Mouse (Mus musculus) midbrain, embryonic 15.5 days (tissue): Measurements from ENCODE around the gene Gm3625. TPM values are rescaled to one million over a fixed set of nuclear protein-coding genes. Genes with fewer than 3 reads are reported as not detected.

Source experiments
- ATAC-seq: fragments of 200-750 bp; cut with Nextera tagmentation; replicated peaks from 2 replicates; pipeline ENCODE4 v1.8.0; 2017; ENCODE audit warnings: moderate TSS enrichment
- H3K27ac ChIP-seq: fragments of 300-500 bp; sonication (generic); 2 replicates; pipeline ENCODE4 v1.5.1; 2015; ENCODE audit warnings: mild to moderate bottlenecking, inconsistent platforms
- H3K27me3 ChIP-seq: fragments of 300-500 bp; sonication (generic); replicated peaks from 2 replicates; pipeline ENCODE4 v1.6.1; 2015; ENCODE audit warnings: inconsistent platforms
- H3K36me3 ChIP-seq: fragments of 300-500 bp; sonication (generic); replicated peaks from 2 replicates; pipeline ENCODE4 v1.6.1; 2015; ENCODE audit warnings: inconsistent platforms
- H3K4me1 ChIP-seq: fragments of 300-500 bp; sonication (generic); 2 replicates; pipeline ENCODE4 v1.6.1; 2015; ENCODE audit warnings: inconsistent platforms
- H3K4me2 ChIP-seq: fragments of 300-500 bp; sonication (generic); 2 replicates; pipeline ENCODE4 v1.6.1; 2015; ENCODE audit warnings: inconsistent platforms, mild to moderate bottlenecking, moderate library complexity
- H3K4me3 ChIP-seq: fragments of 300-500 bp; sonication (generic); 2 replicates; pipeline ENCODE4 v1.5.1; 2015; ENCODE audit warnings: mild to moderate bottlenecking, inconsistent platforms
- H3K9ac ChIP-seq: fragments of 300-500 bp; sonication (generic); 2 replicates; pipeline ENCODE4 v1.6.1; 2015; ENCODE audit warnings: mild to moderate bottlenecking, inconsistent platforms
- H3K9me3 ChIP-seq: fragments of 300-500 bp; sonication (generic); 2 replicates; pipeline ENCODE4 v1.6.1; 2016; ENCODE audit warnings: inconsistent platforms
- WGBS: fragments of 180-500 bp; shearing (Covaris S2); methylation state at CpG from one replicate; pipeline ENCODE4 v1.1.7; 2015; ENCODE audit warnings: mixed read lengths; 5-methylcytosine and 5-hydroxymethylcytosine counted together
- polyA plus RNA-seq: library from polyadenylated mRNA; unstranded; fragments of >200 nt; fragmentation: Nextera tagmentation; extraction: Ambion mirVana; gene quantifications from 2 replicates; pipeline ENCODE4 v1.2.1, GENCODE M21; 2015

Gm3625 gene
- polyA plus RNA-seq, 1 experiment from 2014 or later = not detected

DNA sequence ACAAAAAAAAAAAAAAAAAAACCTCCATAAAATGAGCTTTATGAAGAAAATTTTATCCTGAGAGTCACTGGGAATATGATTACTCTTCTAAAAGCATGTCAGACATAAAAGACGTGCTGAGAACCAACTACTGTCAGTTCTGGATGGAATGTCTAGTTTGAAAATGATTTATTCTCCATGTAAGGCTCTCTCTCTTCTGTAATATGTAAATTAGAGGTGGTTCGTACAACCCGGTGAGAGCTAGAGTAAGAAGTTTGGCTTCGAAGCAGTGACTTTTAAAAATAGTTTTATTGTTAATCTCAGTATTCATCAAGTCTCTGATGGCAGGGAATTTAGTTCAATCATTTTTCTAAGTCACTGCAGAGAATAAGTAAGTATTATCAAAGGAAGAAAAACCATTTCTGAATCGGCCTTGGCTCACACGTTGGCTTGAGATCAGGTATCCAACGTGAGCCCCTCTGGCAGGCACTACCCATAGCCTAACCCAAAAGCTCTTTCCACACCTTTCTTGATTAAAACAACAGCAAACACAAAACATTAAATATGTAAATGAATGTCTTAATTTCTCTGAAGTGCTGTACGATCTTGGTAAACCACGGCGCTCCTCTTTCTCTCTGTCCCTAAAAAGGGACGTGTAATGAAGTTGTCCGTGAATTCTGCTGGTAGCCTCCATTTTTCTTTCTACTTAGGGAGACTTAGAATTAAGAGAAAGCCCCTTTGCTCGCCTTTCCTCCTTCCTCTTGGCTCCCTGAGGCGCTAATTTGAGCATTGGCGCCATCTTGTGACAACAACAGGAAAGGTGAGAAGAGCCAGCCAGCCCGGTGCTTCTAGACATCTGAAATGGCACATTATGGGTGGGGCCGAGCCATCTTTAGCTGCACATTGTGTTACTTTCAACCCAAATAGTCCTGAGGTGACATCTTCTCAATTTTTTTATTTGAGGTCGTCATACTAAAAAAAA, 44.4 kb downstream of the Gm3625 start:
- H3K9ac ChIP-seq = no peak overlapping the region

DNA sequence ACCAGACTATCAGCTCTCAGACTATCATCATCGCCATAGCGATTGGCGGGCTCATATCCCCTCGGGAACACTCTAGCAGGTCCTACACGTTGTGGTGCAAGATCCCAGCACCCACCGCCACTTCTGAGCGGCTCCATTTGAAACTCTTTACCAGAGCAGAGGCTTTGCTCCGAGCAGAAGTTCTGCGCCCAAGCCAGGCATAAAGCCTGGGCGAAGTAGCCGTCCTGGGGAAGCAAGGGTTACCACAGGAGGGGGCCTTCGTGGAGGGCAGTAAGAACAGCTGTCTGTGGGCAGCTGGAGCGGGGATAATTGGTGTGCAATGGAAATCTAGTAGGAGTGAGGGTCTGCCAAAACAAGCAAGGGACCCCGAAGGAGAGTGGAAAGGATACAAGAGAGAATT, 45.2 kb downstream of the Gm3625 start:
- Histone ChIP-seq H3K4me2 (no peak overlapping the region), H3K27me3 (no peaks in the 10 kb centered on the region; the same call in 1 of the 2 replicates), H3K4me3 (no peak overlapping the region), H3K9me3 (no peaks in the 10 kb centered on the region), H3K36me3 (no peaks in the 10 kb centered on the region), H3K27ac (no peak overlapping the region), H3K4me1 (peaks cover 3% of the 10 kb centered on the region), H3K9ac (no peak overlapping the region)
- 57% methylated on average over 14 of the region's 14 CpGs for WGBS
- ATAC-seq = no peak; the same call in 1 of the 2 replicates

More for the DNA sequence above, 44.4 kb downstream of the Gm3625 start:
- Histone ChIP-seq H3K27me3 (no peaks in the 10 kb centered on the region; the same call in 1 of the 2 replicates), H3K4me2 (peak overlapping the region; percentile 50), H3K9me3 (no peaks in the 10 kb centered on the region), H3K27ac (no peak overlapping the region), H3K4me3 (peak overlapping the region; percentile 23), H3K4me1 (peaks cover 3% of the 10 kb centered on the region), H3K36me3 (no peaks in the 10 kb centered on the region)
- 22% methylated on average over 18 of the region's 18 CpGs for WGBS
- peak; percentile 92 for ATAC-seq

DNA sequence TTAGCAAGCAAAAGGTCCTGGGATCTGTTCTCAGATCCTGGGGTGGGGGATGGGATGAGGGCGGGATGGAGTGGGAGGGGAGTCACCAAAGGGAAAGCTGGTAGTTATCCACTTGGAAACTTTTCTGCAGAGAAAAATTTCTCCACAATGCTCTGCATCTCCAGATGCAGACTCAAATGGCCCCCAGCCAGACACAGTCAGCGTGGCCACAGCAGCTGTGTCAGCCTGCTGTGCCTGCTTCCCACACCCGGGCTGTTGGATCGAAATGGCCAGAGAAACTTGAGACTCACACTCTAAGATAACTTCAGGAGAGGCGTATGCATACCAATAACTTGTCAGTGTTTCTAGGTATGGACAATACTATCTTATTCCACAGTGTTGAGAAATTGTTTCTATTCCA, 46.2 kb downstream of the Gm3625 start:
- Histone ChIP-seq H3K9me3 (no peaks in the 10 kb centered on the region), H3K4me1 (peaks cover 3% of the 10 kb centered on the region), H3K9ac (no peak overlapping the region), H3K36me3 (no peaks in the 10 kb centered on the region), H3K4me3 (no peak overlapping the region), H3K4me2 (no peak overlapping the region), H3K27me3 (no peaks in the 10 kb centered on the region; the same call in 1 of the 2 replicates), H3K27ac (no peak overlapping the region)
- ATAC-seq = no peak
- 74% methylated on average over 5 of the region's 5 CpGs for WGBS

DNA sequence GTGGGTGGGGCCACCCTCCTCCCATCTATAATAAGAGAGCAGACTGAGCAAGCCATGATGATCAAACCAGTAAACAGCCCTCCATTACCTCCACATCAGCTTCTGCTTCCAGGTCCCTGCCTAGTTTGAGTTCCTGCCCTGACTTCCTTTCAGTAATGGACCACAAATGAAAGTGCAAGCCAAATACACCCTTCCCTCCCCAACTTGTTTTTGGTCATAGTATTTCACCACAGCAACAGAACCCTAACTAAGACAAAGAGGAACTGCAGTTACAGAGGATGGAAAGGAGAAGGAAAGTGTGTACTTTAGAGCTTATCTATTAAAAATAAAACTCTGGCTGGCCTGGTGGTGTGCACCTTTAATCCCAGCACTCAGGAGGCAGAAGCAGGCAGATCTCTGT, 47.3 kb downstream of the Gm3625 start:
- no peak for ATAC-seq
- Histone ChIP-seq H3K9me3 (no peaks in the 10 kb centered on the region), H3K9ac (no peak overlapping the region), H3K27ac (no peak overlapping the region), H3K36me3 (no peaks in the 10 kb centered on the region), H3K27me3 (no peaks in the 10 kb centered on the region; the same call in 1 of the 2 replicates), H3K4me1 (peaks cover 3% of the 10 kb centered on the region), H3K4me3 (no peak overlapping the region), H3K4me2 (no peak overlapping the region)

DNA sequence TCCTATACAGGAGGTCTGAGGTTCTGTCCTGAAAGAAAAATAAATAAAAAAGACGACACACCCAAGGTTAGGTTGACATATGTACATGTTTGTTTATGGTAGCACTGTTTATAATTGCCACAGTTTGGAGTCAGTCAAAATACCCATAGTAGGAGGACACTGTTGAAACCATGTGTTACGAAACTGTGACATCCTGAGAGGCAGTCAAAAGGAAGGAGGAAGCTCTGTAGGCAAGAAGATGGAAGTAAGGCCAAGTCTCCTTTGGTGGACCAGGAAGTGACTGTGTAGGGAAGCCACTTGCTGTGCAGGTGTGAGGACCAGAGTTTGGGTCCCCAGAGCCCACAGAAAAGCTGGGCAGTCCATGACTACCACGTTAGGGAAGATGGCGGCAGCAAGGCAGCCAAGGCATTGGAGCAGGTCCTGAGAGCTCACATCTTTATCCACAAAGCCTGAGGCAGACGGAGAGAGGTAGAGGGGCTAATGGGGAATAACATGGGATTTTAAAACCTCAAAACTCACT, 48.3 kb downstream of the Gm3625 start:
- 91% methylated on average over 5 of the region's 5 CpGs for WGBS
- H3K4me1 ChIP-seq = peaks cover 3% of the 10 kb centered on the region
- no peak overlapping the region for H3K27ac ChIP-seq
- H3K36me3 ChIP-seq = no peaks in the 10 kb centered on the region
- no peak overlapping the region for H3K4me2 ChIP-seq
- ATAC-seq = no peak
- H3K4me3 ChIP-seq = no peak overlapping the region
- no peaks in the 10 kb centered on the region for H3K9me3 ChIP-seq
- H3K27me3 ChIP-seq = no peaks in the 10 kb centered on the region; the same call in 1 of the 2 replicates
- H3K9ac ChIP-seq = no peak overlapping the region

Other genes with a start within 250 kb of the Gm3625 start
- 12.5 and 14.2 TPM in 2 replicates for gene Ncoa1, start 115.7 kb downstream of the Gm3625 start, polyA plus RNA-seq
- 21.9 and 25.0 TPM in 2 replicates for gene Itsn2, start 289 bp downstream of the Gm3625 start, polyA plus RNA-seq
- gene Fam228a, start 145.5 kb upstream of the Gm3625 start, polyA plus RNA-seq = 1.0 and 1.3 TPM in 2 replicates
- 12.9 and 13.8 TPM in 2 replicates for gene Pfn4, start 176.1 kb upstream of the Gm3625 start, polyA plus RNA-seq
- 4.7 and 6.1 TPM in 2 replicates for gene Fam228b, start 176.3 kb upstream of the Gm3625 start, polyA plus RNA-seq
- 180 and 200 TPM in 2 replicates for gene Sf3b6, start 224.6 kb upstream of the Gm3625 start, polyA plus RNA-seq
- 30.9 and 39.9 TPM in 2 replicates for gene Fkbp1b, start 248.7 kb upstream of the Gm3625 start, polyA plus RNA-seq